Mouse (Mus musculus) monocyte, adult 2 months (primary cell): ENCODE data around the gene Ctbp2.

Experiments used
- DNase-seq, 2 experiments: peaks; one replicate each; pipeline ENCODE4 v3.0.0; 2022; ENCODE audit warnings: low spot score in 2 of 2, low read depth in 1 of 2

The Ctbp2 gene

DNA sequence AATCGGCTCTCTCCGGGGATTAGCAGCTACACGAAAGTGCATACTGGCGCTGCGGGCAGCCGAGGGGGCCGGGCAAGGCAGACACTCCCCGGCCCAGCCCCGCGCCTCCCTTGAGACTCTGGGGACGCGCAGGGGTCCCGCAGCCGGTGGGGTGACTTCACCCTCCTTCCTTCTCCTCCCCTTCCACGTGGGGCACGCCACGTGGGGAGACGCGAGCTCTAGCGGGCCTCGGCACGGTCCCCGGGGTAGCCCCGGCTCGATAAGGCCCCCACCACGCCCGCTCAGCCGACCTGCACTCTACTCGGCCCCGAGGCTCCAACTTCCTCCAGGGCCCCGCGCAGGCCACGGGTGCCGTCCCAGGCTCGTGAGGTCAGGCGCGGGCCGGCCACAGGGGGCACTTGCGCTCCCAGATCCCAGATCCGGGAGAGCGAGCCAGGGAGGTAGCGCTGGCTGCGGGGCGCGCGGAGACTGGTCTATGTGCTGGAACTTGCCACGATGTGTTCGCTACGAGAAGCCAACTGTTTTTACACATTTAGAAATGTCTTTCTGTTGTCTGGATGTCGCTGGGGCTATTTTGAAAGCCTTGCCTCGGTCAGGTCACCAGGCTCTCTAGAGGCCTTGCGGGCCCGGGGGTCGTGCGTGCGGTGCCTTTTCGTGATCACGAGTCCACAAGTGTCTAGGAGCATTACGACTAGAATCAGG is at the start of gene Ctbp2:
Ctbp2 (minus strand) TSS at position 356 of the 702 bp plus-strand sequence.
- DNase-seq: peak; percentile 74 to 81

DNA sequence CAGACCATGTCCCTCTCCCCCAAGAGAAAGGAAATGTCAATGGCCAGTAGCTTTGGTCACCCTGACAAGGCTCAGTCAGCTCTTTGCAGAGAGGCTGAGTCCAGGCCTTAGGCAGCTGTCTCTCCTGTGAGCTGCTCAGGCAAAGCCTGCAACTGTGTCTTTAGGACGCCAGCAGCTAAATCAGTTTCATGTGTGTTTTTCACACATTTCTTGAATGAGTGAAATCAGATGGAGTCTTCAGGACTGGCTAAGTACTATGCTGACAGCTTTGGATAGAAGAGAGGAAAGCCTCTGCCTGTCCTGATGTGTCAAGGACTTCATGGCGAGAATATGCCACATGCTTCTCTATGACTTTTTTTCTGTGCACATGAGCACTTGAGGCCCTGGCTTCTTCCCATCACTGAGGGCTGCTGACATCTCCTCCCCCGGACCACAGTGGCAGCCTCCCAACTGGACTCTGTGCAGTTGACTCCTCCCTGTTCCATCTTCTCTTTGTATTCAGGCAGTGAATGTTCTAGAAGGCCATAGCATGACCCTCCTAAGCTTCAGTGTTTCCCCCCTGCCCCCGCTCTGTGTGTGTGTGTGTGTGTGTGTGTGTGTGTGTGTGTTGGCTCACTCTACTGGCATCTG is 47.4 kb upstream of the Ctbp2 start:
- no peak for DNase-seq

DNA sequence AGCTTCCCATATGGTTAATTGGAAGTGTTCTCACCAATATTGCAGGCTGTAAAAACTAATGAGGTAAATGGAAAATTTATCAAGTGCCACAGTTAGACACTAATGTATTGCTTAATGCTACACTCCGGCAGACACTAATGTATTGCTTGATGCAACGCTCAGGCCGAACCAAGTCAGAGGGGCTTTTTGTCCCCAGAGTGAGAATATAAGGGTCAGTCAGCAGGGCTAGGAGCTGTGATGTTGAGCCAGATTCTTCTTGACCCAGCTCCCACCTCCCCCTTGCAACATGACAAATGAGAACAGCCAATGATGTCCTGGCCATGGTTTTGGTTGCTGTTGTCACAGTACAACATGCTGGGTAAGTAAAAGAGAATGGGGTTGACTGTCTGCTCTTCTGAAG is 44.8 kb upstream of the Ctbp2 start:
- no peak for DNase-seq

DNA sequence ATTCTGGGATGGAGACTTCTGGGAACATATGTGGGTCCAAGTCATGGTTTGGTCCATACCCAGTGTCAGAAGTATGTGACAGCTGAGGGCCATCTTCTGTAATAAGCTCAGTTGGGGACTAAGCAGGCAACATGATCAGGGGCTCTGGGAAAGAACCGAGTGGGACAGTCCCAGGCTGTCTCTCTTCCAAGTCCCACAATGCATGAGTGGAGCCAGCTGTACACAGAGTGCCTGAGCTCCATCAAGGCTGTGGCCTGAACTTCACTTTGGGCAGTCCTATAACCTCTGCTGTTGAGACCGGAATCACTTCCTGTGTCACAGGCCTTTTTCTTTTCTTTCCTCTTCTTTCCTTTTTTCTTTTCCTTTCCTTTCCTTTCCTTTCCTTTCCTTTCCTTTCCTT is 43.7 kb upstream of the Ctbp2 start:
- DNase-seq: no peak

DNA sequence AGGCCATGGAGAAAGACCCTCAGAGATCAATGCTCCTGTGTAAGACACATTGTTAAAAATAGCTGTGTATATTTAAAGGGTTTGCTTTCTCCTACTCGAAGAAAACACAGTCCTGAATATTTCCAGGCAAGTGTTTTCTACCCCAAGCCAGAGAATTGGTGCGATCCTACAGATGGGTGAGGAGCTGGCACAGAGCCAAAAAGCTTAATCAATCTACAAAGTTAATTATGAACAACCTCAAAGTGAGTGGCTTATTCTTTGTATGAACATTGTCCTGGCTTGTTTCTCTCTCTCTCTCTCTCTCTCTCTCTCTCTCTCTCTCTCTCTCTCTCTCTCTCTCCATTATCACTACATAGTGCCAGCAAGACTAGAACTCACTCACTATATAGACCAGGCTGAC is 40.6 kb upstream of the Ctbp2 start:
- no peak for DNase-seq

DNA sequence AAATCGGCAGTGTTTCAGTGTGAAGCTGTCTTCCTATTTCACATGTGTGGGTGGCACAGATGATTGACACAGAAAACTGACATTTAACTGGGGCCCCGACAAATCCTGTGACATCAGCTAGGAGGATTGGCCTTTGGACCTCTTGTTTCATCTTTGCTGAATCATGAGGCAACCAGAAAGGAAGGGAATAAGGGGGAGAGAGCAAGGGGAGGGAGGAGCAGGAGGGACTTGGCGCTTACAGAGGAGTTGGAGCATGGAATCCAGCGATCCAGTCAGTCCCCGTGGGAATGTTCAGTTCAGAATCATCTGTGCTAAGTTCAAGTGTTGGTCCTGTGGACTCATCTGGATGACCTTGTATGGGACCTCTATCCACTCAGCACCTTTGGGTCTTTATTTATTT is 38.9 kb upstream of the Ctbp2 start:
- DNase-seq: no peak

DNA sequence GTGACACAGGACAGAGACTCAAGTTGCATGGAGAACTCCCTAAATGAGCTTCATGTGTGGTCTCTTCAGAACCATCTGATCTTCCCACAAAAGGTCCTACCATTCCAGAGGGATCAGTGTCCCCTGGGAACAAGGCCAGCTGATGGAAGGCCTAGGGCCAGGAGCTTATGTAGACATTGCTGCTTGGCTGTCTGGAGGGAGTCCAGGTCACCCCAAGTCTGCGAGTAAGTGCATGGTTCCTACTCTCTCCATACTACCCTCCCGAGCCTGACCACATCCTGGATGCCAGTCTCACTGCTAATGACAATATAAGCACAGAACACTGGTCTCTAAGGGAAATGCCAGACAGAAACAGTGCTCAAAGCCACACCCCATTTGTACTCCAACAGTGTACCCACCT is 38.0 kb upstream of the Ctbp2 start:
- DNase-seq: no peak

DNA sequence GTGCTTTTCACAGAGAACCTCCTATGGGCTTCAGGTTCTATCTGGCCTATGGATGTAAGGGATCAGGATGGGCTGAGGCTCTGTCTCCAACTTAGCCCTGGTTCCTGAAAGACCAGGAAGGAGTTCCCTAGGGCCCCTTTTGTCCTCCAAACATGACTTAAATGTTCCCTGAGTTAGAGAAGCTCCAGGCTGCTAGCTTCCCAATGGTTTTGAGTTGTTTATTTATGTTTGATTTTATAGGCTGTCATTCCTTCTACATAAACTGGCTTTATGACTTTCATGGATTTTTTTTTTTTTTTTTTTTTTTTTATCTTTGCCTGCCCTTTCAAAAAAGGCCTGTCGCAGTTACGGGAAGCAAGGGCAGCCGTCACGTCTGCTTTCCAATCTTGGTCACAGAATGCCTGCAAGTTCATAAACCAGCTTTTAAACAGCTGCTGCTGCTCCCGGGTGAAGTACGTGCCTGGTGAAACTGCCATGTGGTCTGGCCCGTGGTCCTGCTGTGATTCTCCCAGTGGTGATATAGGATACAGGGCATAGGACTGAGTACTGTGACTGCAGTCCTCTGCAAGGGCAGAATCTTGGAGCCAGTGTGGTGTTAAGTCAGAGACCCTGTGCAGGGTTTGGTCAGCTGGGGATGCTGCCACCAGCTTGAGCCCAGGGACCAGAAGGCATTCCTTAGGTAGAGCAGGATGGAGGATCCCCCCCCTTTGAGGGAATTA is 37.4 kb upstream of the Ctbp2 start:
- DNase-seq: no peak

DNA sequence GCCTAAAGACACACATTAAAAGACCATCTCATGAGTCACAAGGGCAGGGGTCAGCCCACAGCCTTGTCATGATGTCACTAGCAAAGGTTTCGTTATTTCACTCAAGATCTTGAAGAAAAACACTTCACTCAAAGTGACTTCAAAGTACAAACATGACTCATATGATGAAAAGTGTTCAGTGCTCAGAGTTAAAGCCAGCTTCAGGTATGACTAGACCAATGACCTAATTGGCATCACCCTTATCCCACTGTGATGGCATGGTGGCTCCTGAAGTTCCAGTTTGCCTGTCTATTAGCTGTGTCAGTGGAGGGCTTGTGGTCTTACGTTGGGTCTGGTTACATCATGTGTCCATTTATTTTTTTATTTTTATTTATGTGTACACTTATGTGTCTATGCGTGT is 35.4 kb upstream of the Ctbp2 start:
- no peak for DNase-seq

DNA sequence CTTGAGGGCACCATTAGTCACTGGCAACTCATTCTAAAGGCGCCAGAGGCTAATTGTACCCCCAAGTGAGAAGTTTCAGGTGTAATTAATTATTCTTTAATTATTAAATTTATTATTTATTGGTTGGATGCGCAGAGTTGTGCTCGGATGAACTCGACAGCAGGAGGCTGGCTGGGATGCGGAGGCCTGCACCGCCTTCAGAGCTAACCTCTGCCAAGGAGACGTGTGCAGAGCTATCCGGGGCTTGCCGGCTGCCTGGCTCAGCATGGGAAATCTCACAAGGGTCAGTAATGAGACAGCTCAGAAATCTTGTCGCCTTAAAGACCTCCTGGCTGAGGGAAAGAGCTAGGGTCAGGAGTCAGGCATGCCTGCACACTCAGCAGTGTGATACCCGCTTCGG is 31.5 kb upstream of the Ctbp2 start:
- no peak for DNase-seq

DNA sequence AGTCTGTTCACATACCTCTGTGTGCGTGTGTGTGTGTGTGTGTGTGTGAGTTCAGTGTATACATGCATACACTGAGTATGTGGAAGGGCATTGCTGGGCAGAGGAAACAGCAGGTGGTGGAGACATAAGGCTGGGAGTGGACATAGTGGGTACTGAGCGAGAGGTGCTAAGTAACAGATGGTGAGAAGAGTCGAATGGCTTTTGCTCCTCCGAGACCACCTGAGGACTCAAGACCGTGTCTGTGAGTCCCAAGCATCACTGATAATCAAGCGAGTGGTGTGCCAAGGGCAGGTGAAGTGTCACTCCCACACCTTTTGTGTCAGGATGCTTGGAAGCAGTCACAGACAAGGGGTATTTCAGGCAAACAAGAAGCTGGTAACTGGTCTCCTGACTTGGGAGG is 30.7 kb upstream of the Ctbp2 start:
- DNase-seq: no peak

DNA sequence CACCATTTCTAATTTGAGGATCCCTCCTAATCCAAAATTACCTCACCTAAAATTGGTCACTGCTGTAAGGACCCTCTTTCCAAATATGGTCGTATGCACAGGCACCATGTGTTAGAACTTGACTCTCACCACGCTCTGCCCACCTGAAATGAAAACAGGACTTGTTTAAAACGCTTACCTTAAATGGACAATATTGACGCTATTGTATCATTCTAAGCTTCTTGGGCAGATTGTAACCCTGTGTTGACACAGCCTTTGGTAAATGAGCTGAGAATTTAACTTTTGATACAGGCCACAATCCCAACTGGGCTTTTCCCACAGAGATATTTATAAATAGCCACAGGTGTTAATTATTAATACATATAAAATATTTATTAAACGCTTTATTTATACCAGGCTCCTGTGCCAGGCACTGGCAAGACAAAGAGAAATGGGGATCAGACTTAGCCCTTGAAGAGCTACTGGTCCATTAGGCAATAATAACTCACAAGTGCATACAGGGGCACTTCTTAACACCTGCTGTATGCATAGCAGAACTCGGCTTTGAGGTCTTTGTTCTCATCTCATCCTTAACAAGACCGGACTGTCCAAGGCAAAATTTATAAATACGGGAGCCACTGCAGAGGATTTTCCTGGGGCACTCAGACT is 15.7 kb upstream of the Ctbp2 start:
- DNase-seq: no peak

DNA sequence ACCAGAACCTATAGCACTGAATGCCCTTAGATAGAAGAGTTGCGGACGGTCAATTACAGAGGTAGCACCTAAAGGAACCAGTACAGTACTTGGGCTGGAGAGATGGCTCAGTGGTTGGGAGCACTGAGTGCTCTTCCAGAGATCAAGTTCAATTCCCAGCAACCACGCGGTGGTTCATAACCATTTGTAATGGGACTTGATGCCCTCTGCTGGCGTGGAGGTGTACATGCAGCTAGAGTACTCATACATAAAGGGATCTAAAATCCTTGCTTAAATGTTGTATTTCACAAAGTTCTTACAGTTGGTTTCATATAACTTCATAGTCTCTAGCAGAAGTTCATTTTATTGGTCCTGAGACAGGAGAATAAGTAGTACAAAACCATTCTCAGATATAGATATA is 9.4 kb upstream of the Ctbp2 start:
- no peak for DNase-seq

DNA sequence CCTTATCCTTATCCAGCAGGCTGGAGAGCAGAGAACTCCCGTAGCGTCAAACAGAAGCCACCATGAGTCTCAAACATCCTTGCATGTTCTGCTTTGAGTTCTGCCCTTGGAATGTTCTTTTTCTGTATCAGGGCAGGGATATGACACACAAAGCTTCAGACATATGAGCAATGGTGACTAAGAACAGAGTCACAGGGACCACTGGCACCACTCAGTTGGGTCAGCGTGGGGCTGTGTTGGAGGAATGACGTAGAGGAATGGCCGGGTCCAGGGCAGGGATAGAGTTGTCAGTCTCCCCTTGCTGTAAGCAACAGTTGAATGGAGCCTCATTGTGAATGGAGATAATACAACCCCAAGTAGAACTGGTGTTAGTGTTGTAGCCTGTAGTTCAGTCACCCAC is 8.5 kb upstream of the Ctbp2 start:
- DNase-seq: no peak

DNA sequence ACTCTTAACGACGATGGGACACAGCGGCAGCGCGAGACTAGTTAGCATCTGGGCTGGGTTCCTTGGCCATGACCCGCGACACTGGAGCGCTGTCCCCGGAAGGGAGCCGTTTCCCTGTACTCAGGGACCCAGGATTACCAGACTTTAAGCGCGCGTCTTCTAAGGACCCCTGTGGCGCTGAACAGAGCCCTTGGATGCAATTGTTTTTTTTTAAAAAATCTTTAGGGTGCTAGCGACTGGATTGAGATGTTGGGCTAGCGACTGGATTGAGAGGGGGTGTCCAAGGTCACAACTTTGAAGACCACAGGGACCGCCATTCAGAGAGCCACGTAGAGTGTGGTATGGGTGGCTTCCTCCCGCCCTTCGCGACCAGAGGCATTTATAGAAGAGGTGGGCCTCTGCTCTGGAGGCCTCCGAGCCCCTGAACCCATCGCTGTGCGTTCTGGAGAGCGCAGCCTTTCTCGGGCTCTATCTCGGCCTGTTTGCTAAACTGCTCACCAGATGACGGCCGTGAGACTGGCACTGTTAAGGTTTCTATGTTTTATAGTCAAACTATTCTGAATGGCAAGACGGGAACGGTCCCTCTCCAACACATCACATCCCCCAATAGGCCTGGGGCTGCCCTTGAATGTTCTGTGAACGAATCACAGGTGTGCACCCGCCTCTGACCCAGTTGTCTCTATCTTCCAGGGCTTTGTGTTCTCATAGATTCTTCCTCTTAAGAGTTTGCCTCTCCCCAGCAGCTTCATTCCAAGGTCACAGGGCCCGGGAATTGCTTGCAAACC is 739 bp upstream of the Ctbp2 start:
- no peak for DNase-seq

DNA sequence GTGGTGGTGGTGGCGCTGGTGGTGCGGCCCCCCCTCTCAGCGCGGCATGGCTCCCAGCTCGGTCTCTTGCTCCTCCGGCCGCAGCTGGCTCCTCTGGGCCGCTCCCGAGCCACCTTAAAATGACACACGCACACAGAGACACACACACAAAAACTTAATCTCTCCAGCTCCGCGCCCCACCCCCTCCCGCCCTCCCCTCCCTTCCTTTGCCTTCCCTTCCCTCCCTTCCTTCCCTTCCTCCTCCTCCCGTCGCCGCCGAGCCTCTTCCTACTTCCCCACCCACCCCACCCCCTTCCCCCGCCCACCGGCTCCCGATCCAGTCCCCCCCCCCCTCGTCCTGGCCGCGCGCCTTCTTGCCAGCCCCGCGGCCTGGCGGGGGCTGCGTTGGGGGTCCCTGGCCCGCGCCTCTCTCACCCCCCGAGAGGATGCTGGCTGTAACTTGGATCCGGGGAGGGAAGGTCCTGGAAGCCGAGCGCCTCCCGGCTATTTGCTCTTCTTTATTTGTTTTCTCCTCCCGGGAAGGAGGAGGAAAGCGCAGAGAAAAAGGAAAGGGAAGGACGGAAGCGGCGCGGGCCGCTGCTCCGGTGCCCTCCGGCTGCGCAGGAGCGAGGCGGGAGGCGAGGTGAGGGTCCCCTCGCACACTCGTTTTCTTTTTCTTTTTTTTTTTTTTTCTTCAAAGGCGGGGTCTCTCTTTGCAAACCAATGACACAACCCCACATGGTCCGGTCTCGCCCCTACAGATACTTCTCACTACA is 733 bp downstream of the Ctbp2 start, which contains the start of gene Fgfr2:
Fgfr2 (minus strand) TSS at position 107 of the 755 bp plus-strand sequence.
- peak in 1 of 2 experiments; percentile 2 for DNase-seq

DNA sequence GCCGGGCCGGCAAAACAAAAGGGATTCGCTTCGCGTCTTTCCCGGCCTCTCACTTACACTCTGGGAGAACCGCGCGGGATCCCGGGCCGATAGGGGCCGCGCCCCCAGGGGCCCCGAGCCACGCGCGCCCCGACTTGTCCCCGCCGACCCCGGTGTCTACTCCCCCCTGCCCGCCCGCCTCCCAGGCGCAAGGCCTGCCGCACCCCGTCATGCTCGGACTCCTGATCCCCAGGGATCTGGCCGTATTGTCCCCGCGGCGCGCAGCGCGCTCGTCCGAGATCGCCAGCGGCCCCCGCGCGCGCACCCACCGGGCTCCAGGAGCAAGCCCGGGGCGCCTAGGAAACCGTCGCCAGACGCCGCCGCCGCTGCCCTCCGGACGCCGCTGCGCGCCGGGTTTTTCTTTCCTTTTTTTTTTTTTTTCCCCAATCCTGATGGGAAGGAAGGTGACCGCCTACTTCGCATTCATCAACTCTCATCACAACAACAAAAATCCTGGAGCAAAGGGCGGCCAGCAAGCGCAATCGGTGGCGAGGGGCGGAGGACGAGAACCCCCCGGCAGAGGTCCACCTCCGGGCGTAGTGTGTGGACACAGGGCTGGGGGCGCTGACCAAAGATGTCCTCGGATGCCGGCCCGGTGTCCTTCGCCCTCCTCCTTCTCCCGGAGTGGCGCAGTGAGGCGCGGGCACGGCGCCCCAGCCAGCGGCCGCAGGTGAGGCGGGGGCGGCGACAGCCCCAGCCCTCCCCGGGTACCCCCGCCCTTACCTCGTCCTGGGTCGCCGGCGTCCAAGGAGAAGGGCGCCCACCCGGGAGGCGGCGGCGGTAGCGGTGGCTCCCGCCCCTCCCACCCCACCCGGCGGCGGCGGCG is 1.5 kb downstream of the Ctbp2 start:
- DNase-seq: peak in 1 of 2 experiments; percentile 12

DNA sequence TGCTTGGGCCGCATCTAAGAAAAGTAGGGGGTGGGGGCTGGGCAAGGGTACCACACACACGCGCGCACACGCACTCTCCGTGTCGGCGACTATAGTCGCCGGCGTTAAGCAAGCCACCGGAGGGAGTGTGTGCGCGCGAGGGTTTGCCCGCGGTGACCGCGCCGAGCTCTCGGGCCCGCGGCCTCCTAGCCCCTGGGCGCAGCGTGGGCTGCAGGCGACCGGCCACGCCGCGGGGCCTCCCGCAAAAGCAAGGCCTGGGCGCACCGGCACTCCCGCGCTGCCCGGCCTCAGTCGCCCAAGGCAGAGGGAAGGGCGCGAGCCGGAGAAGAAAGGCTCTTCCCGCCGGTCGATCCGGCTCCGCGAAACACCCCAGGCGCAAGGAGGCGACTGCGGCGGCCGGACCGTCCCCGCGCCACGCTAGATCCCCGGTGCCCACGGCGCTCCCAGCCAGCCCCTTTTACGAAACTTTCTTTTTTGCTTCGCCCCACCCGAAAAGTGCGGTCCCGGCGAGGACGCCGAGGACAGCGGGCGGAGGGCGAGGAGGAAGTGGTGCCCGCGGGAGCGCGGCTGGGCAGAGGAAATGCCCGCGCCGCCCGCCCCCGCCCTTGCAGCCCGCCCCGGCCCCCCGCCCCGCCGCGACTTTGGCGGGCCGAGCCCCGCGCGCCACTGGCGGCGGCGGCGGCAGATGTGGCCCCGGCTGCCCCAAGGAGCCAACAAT is 2.3 kb downstream of the Ctbp2 start:
- peak in 1 of 2 experiments; percentile 13 for DNase-seq
